Mouse (Mus musculus): ENCODE measurements around the gene Rpain.

Gene Rpain

DNA sequence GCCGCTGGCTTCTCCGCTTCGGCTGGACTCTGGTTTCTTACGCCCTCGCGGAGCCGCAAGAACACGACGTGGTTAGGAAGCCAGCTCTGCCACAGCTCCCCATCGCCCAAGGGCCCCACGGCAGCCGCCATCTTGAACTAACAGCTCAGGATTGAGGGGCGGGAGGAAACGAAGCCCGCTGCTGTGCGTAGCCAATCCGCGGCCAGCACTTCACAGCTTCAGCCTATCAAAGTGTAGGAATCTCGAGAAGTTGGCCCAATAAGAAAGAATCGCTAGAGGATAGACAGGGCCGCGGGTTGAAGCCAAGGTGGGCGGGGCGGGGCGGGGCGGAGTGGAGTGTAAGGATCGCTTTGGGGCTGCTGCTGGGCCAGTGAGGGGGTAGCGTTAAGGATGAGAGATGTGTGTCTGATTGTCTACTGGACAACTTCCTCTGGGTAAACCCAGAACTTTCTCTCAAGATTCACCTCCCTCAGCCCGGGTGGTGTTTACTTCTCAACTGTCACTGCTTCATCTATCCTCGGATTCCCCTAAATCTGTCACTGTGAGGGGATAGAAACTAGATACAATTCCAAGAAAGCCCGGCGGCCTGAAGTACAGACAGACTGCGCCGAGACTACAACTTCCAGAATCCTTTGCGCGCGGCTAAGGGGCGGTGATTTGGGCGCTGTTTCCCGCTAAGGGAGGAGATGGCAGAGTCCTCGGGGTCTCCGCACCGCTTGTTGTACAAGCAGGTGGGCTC, at the start of gene Rpain, which contains the start of gene Nup88:
Rpain (plus strand) TSS at position 393 of the 739 bp plus-strand sequence.
Nup88 (minus strand) TSS at position 153 of the 739 bp plus-strand sequence.
- peak; percentile 93 for DNase-seq (ENCODE audit: extremely low spot score, low read depth, low spot score)

DNA sequence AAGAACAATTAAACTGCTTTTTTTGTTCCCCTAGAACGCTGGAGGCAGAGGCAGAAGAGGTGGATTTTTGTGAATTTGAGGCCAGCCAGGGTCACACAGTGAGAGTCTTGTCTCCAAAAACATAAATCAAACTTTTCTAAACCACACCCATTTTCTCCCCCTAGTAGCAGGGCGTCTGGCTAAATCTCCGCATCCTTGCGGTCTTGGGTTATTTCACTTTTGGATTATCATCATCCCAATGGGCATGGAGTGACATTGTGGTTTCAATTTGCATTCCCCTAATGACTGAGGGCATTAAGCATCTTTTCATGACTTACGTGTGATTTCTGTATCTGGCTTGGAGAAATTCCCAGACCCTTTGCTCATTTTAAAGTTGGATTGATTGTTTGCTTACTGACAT, 38.6 kb upstream of the Rpain start:
- DNase-seq (ENCODE audit: extremely low spot score, low read depth, low spot score) = no peak

DNA sequence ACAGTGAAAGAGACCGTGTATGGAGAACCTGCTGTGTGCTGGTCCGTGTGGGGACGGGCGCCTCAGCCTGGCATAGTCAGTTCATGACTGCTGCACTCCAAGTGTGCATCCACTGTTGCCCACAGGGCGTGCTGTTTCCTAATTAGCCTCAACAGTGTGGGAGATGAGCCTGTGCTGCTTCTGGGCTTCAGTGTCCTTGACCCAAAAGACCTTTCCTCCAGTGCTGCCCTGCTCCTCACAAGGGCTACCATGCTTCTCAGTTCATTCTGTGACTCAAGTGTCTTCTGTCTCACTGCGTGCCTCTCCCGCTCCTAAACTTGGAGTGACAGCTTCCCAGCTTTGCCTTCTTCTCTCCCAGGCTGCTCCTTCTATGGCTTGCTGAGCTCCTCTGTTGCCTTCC, 34.7 kb upstream of the Rpain start:
- no peak for DNase-seq (ENCODE audit: extremely low spot score, low read depth, low spot score)

DNA sequence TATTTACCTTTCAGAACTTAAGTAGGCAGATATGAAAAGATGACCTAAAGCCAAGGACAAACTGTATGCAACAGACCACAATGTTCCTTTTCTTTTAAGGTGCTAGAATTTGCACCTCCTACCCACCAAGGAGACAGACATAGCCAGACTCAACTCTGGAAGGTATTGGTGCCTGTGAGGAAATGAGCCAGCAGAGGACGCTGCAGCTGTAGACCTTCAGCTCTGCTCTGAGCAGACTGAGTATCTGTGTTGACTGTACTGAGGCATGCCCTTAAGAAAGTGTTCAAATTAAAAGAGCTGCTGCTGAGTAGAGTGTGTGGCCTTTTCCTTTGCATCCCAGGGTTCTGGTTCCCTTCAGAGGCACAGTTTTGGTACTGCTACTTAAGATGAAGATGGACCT, 27.4 kb upstream of the Rpain start:
- DNase-seq (ENCODE audit: extremely low spot score, low read depth, low spot score) = no peak

DNA sequence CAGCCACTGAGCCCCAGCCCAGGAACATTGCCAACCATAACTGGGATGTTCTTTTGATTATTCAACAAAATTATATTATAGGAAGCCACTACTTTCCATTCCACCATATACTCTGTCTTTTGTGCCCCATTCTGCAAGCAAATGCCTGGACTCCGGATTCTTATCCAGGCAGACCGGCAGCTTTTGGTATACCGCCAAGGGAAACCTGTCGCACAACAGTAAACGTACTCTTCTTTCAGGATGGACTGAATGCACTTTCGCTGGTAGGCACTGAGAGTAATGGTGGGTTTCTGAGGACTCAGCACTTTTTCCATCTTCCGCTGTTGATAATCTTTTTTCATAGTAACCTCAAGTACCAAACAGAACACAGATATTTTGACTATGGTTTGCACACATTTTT, 26.4 kb upstream of the Rpain start:
- no peak for DNase-seq (ENCODE audit: extremely low spot score, low read depth, low spot score)

DNA sequence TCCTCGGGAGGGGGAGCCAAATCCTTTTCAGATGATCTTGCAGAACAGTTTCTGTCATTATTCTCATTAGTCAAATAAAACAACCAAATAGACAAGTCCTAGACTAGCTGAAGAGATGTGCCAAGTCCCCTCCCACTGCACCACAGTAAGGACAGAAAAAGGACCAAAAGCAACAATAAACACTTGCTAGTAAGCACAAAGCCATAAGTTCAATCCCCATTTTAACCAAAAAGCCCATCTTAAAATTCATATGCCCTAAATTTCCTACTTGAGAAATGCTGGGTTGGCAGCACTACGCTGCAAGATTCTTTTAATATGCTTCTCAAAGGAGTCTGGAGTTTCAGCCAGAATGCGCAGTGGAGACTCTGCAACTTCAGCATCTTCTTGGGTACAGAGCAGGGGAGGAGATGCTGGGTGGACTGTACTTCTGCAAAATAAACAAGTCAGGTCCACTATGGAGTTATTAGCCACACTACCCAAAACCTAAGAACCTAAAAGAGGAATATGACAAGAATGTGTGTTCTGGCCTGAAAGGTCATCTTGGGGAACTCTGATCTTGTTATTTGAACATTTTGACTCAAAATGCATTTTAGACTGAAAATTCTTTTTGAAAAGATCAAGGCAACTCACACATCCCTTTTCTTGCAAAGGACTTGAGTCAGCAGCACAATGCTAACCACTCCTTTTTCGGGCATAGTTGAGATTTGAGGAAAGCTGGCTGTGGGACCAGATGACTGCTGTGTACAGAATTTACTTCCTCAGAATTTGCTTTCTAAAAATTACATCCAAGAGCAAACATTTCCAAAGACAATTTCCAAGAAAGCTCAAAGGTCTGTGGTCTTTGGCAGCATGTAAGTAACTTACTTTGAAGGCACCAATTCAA, 24.8 kb upstream of the Rpain start:
- no peak for DNase-seq (ENCODE audit: extremely low spot score, low read depth, low spot score)

DNA sequence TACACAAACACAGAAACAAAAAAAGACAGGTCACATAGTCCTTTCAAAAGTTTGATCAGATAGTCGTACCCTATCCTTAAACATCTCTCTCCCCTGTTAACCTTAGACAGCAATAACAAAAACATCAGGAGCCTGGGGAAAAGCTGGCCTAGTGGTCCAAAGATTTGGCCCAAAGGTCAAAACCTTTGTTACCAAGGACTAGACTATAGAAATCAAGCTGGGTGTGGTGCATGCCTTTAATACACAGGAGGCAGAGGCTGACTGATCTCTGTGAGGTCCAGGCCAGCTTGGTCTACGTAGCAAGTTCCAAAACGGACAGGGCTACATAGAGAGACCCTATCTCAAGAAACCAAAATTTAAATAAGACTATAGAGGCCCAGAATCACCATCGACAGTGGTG, 15.3 kb upstream of the Rpain start:
- no peak for DNase-seq (ENCODE audit: extremely low spot score, low read depth, low spot score)

DNA sequence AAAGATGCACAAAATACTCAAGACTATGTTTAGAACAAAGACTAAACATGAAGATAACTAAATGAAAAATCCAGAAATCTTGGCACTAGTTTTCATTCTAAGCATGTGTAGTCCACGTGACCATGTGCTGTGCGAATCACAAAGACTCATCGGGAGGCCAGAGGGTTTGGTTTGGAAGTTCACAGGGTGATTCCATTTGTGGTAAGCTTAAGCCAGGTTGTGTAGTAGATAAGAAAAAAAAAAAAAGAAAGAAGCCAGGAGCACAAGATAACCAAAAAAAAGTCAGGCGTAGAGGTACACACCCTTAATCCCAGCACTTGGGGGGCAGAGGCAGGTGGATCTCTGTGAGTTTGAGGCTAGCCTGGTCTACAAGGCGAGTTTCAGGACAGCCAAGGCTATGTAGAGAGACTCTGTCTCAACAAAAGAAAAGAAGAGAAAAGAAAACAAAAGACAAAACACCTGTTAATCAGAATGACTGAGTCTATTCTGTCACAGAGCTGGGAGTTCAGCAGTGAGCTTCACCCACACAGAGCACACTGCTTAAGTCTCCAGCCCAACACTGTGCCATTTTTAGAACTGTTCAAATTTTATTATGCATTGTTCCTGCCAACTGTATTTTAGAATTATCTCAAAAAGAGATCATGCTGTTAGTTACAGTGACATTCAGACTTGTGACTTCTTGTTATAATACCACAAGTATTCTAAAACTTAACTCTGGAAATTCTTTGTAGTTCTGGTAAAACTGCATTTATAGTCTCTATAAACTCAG, 9.0 kb upstream of the Rpain start:
- no peak for DNase-seq (ENCODE audit: extremely low spot score, low read depth, low spot score)

DNA sequence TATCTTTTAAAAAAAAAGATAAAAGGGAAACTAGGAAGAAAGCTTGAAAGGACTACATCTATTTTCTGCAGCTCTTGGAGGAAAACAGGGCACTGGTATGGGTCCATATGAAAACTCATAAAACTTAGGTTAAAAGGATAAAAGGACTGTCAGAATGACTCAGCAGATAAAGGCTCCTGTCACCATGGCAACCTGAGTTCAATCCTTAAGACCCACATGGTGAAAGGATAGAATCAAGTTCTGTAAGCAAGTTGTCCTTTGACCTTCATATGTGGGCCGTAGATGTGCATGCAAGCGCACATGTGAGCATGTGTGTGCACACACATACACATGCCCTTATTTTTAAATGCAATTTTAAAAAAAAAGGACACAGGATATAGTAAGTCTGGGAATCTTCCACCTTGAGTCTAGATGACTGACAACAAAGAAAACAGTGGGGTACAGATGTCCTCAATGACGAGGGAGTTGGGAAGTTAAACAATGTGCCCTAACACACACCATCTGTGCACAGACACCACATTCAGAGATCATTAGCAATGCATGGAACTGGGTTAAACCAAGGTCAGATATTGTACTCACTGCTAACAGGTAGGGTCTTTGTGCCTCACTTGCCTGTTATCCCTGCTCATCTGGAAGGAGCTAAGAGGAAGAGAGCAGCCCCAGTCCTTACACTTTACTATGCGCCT, 5.6 kb upstream of the Rpain start:
- DNase-seq (ENCODE audit: extremely low spot score, low read depth, low spot score) = no peak

DNA sequence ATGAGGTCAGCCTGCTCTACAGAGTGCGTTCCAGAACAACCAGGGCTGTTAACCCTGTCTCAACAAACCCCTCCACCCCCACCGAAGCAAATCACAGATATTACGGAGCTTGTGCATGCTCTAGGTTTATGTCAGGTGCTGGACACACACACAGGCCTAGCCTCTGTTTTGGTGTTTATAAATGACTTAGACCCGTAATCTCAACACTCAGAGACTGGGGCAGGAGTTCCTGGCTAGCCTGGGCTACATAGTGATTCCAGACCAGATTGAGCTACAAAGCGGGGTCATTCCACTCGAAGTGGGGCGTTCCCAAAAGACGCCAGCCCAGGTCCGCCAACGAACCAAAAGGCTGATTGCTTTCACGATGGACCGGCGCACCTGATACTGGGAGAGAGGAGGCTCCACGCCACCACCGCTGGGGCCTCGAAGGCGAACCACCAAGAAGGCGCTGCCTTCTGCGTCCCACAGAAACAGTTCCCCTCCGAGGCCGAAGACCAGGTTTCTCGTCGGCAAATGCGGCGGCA, 680 bp upstream of the Rpain start:
- DNase-seq (ENCODE audit: extremely low spot score, low read depth, low spot score) = no peak

DNA sequence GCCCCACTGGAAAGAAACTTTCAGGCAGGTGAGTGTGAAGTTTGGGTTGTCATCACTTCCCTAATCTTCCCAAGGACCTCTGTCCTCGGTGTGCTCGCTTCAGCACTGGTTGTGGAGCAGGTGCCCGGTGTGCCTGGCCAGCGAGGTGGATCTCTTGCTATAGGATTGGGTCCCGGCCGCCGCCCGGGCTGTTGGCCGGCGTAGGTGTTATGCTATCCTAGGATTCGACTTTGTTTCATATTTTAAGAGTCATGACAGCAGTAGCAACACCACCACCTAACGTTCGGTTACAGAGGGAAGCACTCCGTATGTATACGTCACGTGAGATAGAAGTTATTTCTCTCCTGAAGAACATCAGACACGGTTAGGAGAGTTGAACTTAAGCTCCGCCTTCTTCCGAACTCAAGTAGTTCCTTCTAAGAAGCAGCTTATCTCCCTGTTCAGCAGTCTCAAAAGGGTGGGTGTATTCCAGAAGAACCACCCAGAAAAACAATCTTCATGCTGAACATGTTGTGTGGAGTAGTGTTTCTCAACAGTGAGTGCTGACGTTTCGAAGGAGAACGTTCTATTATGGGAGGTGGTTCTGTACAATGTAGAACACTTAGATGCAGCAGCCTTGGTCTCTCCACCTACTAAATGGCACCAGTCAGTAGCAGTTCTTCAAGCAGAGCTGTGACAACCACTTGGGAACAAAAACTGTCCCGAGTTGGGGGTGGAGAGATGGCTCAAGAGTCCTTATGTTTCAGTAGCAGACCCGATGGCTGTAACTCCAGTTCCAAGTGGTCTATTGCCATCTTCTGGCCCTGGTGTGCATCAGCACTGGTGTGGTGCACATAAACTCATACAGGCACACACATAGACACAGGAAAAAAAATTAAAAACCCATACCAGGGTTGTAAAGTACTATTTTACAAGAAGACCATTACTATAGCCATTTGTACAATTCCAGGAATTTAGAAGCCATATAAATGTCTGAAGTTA, 837 bp downstream of the Rpain start:
- DNase-seq (ENCODE audit: extremely low spot score, low read depth, low spot score) = no peak

DNA sequence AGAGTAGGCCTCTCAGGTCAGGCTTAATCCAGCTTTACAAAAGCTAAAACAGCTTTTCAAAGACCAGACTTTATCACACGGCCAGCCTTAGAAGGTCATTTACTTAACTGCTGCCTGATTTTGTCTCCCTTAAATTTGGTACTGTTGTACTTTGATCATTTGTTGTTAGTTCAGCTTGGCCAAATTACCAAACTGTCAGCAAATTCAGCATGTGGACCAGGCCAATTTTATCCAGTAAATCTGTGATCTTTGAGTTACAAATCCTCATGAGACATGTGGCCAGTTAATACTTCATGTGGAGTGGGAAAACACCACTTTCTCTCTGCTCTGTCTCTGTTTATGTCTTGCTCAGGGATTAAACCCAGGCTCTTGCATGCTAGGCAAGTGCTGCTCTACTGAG, 2.6 kb downstream of the Rpain start:
- DNase-seq (ENCODE audit: extremely low spot score, low read depth, low spot score) = no peak

DNA sequence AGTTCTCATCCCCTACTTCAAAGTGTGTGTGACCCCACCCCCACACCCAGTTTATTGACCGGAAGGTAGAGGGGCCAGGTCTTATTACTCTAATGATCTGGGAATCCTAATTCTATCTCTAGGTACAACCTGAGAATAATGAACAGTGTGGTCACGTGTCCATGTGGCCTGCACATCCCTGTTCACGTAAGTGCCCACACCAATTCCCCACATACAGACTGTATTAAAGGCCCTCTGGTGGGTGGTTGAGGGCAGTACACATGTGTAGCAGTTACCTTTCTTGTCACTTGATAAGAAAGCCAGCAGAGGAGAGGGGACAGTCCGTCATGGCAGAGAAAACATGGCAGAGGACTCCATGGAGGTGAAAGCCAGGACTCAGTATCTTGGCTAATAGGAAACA, 3.9 kb downstream of the Rpain start:
- DNase-seq (ENCODE audit: extremely low spot score, low read depth, low spot score) = no peak

DNA sequence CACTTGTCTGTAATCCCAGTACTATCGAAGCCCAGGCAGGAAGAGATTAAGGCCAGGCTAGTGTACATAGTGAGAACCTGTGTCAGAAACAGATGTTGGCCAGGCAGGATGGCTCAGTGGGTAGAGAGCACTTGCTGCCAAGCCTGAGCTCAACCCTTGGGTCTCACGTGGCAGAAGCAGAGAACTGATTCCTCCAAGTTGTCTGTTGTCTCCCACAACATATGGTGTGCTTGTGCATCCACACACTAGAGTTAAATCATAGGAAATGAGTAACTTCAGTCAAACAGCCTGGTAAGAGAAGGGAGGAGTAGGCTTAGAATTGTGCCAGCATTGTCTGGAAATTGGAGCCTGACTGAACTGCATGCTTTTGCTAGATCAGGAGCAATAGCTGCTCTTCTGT, 5.2 kb downstream of the Rpain start:
- no peak for DNase-seq (ENCODE audit: extremely low spot score, low read depth, low spot score)

DNA sequence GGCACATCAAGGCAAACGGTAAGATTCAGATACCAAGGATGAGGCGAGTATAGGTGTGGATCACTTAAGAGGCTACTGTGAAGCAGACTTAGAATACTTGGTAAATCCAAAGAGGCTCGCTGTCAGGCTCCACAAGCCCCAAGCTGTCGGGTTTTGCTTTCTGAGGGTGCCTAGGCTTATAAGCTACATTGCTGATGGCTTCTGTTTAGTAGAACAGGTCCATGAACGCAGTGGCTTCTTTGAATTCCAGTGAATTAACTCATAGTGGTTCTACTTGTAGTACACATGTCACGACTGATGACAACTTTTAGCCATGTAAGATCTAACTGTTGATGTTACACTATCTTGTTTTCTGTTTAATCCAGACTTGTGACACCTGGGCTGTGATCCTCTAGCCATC, 7.3 kb downstream of the Rpain start:
- DNase-seq (ENCODE audit: extremely low spot score, low read depth, low spot score) = no peak

DNA sequence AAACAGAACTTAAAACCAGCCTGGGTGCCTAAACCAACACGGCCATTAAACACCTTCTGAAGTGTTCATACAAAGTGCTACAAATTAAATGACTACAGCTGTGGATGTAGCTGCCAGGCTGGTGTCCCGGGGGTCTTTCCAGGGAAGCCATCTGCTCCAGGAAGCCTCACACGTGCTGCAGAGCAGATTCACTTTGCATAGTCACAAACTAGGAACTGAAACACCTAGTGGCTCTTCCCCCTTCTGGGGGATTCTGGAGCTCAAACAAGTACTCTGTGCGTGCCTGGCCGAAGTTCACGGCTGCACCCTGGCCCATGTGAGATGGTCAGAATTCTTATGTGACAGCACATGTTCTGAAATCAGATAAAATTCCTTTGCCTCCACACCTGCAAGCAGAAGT, 10.2 kb downstream of the Rpain start:
- no peak for DNase-seq (ENCODE audit: extremely low spot score, low read depth, low spot score)

DNA sequence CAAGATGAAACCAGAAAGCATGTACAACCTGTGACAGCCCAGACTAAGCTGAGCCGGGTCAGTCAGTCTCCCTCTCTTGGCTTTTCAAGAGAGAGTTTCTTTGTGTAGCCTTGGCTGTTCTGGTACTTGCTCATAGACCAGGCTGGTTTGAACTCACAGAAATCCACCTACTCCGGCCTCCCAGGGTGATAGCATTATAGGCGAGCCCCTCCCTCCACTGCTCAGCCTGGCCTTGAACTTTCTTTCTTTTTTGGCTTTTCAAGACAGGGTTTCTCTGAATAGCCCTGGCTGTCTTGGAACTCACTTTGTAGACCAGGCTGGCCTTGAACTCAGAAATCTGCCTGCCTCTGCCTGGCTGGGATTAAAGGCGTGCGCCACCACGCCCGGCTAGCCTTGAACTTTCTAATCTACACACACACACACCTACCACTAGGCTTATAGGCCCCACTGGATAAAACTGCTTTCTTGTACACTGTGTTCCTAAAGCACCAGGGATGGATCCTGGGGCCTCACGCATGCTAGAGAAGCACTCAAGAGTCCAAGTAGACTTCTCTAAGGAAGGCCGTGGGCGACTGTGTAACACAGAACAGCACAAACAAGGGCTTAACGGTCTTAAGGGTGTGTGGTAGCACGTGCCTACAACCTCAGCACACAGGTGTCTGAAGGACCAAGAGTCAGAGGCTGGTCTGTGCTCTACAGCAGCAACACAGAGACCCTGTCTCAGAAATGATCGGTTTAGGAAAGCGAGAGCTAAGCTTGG, 10.9 kb downstream of the Rpain start:
- DNase-seq (ENCODE audit: extremely low spot score, low read depth, low spot score) = no peak

DNA sequence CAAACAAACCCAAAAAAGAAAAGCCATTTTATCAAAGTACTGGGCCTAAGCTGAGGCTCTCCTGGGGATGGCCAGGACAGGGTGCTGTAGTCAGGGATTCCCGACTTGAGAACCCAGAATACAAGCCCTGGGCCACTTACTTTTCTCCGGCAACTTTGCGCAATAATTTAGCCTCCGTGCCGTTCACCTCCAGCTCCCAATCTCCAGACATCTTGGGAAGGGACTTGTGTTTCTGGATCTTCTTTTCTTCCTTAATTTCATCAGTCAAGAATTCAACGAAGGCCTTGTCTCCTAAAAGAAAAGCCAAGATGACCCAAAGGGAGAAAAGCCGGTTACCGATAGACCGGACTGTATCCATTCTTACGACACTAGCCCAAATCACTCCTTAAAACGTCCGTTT, 12.0 kb downstream of the Rpain start:
- DNase-seq (ENCODE audit: extremely low spot score, low read depth, low spot score) = no peak
